Mouse (Mus musculus) megakaryocyte, adult 5-6 weeks (primary cell): ENCODE results near the gene Sdr39u1. TPM values are rescaled to one million over a fixed set of nuclear protein-coding genes. Genes with fewer than 3 reads are reported as not detected.

Experiments
- ATAC-seq: 2 replicates; pipeline ENCODE4 v1.8.0; 2016; ENCODE audit warnings: mild to moderate bottlenecking, inconsistent platforms; ENCODE audit not compliant: poor library complexity, severe bottlenecking
- total RNA-seq, 2 experiments: library from RNA; stranded (forward) in 1 of 2; stranded (reverse) in 1 of 2; fragments of 153-499, 151-499 nt in 1 of 2; fragments of 221-1000, 200-1000 nt in 1 of 2; gene quantifications; 2 replicates each; pipeline versions ENCODE4 v1.2.3 to v1.2.4; 2015 to 2017

Sdr39u1 gene
- total RNA-seq, 2 experiments from 2014 or later, result 0.99 to 1.9 TPM

DNA sequence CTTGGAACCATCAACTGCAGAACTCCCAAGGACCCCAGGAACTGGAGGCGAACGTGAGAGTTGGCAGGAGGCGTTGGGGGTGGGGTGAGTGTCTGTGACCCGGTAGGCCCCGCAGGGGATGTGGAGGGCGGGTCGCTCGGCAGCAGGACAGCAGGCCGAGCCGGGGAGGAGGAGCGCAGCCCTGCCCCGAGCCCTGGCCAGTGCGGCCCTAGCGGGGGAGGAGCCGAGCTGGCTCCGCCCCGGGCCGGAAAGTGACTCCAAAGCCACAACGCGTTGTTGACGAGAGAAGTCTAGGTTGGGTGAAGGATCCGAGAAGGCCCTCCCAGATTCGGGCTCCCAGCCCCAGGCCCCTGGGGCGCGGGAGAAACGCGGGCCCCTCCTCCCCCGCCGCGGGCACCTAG is 15.4 kb downstream of the Sdr39u1 start, which contains the start of gene Khnyn:
Gene Khnyn (plus strand): TSS at position 235 of the 401 bp plus-strand sequence.
- peak; percentile 84 for ATAC-seq

DNA sequence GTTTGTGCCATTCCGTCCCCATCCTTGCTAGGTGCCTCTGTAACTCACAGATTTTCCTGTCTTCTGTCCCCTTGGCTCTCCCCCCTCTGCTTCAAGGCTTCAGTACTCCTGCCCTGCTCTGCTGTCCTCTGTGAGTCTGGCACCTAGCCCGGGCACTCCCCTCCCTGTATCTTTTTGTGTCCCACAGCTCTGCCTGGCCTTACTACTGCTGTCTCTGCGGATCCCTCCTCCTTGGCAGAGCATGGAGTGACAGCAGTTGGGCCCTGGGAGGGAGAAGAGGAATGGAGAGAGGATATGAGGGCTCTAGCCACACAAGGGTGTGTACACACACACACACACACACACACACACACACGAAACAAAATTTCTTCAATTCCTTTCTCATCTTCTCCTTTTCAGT is 15.9 kb downstream of the Sdr39u1 start, which contains the start of gene Cbln3:
Gene Cbln3 (minus strand): TSS at position 227 of the 400 bp plus-strand sequence.
- ATAC-seq, result 0 out of 2 replicates have a peak, but pooled peaks have one; percentile 2

DNA sequence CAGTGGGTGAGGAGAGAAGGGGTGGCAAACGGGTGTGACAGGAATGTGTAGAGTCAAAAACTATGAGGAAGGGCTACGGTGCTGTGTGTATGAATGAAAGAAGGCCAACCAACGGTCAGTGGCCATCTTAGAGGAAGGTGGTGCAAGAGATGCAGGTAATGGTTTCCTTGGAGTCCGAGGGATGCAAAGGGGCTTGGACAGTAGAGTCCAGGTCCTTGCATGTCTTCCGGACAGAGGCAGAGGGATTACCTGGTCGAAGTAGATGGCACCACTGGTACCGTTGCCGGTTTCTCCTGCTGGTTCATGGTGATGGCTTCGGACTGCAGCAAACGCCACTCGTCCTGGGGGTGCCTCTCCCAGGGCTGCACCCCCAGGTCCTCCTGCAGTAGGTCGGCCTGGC is 16.4 kb downstream of the Sdr39u1 start:
- ATAC-seq, result no peak

DNA sequence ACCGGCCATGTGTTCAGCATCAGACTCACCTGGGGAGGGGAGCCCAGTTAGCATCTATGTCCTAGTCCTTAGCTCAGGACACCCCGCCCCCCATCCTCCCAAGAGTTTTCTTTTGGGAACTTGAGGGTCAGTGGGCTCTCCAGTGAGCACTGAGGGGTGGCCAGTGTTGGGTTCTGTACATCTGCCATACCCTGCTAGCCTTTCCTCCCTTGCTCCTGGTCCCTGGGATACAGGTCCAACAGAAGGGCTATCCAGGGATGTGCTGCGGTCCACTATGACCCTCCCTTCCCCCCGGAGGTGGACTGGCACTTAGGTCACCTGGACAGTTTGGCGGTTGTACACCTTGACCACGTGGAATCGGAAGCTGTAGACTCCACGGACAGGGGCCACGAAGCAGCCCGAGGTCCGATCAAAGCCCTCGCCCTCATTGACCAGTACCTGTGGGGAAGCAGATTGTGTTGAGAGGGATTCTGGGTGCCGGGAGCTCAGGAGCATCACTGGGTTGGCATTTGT is 16.9 kb downstream of the Sdr39u1 start:
- ATAC-seq, result no peak

DNA sequence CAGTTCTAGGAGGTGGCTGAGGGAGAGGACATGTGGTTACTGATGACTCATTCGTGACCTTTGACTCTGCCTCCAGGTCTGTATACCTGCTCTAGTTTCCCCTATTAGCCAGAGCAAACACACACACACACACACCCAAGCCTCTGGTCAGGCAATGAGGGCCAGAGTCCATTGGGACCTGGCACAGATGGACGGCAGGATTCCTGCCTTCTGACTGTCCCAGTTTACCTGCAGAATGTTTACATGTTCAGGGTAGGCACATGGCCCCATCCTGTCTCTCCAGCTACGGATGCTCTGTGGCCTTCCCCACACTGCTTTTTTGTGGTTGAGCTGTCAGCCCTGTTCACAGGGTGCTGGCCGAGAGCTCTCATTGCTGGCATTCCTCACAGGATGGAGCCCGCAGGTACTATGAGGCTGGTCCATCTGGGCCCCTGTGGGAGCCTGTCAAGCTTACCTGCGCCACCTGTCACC is 17.9 kb downstream of the Sdr39u1 start:
- ATAC-seq, result no peak

DNA sequence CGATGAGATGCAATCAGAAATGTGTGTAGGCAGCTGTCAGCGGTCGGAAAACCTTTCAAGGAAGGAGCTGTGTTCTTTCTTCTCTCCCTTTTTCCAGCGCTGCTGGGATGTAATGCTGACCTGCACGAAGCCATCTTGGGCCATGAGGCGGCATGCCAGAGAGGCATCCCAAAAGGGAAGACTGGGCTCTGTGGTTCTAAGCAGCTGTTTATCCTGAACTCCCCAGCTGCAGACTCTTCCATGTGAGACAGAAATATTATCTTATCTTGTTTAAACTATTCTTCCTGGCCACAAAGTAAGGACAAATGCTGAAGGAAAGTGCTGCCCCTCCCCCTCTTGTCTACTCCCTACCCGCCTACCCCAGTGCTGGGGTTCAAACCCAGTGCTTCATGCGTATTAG is 19.1 kb downstream of the Sdr39u1 start:
- ATAC-seq, result no peak

DNA sequence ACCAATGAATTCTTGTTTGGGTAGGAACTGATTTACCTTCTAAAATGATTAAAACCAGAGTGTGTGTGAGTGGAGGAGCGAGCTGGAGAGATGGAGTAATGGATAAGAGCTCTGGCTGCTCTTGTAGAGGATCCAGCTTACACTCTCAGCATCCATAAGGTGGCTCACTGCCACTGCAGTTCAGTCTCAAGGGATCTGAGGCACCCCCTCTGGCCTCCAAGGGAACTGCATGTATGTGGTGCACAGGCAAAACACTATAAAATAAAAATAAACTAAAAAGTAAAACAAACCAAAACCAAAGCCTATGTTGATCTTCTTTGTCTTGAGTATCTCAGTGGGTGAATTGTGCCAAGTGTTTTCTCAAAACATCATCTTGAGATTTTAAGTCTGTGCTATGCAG is 20.5 kb downstream of the Sdr39u1 start:
- peak; percentile 85 for ATAC-seq

DNA sequence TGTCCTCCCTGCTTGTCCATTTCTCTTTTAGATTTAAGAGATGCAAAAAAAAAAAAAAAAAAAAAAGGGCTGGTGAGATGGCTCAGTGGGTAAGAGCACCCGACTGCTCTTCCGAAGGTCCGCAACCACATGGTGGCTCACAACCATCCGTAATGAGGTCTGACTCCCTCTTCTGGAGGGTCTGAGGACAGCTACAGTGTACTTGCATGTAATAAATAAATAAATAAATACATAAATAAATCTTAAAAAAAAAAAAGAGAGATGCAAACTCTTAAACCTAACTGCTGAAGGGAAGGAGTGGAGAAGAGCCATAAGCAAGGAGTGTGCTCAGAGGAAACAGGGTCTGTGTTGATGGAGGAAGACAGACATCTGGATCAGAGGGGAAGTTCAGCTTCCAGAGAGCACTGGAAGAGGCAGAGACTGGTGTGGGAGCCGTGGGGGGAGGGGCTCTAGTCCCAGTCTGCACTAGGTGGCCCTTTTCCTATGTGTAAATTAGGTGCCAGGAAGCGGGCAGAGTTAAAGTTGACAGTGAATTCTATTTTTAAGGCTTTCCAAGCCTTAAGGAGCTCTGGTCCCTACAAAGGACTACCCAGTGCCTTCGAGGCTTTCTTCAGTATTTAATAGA is 21.7 kb downstream of the Sdr39u1 start:
- no peak for ATAC-seq

DNA sequence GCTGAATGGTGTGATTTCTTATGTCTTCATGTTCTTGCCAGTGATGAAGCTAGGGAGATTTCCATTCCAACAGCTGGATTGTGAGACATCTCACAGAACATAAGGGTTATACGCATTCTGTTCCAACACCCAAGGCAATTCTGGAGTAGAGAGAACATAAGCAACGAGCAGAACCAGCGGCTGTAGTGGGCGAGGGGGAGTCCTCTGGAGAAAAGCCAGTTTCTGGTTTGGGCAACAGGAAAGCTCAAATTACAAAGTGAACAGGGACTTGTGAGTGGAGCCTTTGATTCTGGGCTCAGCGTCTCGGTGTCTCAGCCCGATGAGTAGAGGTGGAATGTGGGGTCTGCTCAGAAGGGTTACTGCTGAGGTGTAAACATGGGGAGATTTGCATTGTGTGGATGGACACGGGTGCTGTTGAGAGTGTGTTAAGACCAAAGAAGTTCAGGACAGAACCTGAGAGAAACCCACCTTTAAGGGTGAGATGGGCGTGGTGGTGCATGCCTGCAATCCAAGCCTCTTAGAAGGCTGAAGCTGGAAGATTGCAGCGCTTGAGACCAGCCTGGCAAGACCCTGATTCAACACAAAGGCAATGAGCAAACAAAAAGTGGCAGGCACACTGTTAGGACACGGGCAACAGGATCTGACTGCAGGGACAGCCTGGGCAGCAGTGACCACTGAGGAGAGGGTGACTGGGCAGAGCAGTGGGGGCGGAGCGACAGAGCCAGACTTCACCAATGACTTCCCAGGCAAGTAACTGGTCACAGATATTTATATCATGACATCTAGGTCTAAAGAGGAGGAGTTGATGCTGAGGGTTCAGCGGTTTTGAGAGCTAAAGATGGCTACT is 22.4 kb downstream of the Sdr39u1 start:
- no peak for ATAC-seq

DNA sequence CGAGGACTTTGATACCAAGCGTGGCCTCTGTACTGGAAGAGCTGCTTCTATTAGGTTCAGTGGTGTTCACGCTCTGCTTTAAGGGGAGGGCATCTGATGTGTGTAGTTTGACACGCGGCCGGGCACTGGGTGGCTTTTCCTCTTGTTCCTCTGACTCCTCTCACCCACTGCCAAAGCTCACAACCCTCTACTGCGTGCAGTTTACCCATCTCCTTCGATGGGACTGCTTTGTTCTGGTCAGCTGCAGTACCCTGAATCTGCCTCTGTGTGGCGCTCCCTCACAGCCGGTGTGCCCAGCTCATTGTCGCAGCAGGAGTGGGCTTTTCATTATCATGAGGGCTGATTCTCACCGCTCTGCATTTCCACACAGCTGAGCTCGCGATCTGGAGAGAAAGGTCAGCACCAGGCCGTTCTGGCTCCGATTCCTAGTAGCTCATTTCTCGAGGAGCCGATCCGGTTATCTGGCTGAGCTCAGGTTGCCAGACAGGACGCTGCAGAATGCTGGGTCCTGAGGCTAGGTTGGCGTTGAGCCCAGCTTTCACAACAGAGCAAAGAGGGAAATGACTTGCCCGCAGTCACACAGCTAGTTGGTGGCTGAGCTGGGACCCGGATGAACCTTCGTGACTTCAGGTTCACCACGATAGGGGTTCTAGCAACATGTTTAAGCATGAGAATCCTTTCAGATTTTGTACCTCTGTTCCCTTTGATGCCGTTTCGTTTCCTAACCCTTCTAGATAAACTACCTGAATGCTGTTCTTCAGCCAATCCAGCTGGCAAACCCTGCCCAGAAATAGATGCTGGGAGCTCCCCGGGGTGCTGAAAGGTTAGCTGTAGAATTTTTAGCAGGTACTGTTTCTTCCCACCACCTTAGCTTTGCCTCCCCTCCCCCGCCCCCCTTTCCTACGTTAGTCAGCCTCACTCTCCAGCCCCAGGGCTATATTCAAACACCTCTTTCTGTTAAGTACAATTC is 26.1 kb downstream of the Sdr39u1 start:
- ATAC-seq, result peak; percentile 94

DNA sequence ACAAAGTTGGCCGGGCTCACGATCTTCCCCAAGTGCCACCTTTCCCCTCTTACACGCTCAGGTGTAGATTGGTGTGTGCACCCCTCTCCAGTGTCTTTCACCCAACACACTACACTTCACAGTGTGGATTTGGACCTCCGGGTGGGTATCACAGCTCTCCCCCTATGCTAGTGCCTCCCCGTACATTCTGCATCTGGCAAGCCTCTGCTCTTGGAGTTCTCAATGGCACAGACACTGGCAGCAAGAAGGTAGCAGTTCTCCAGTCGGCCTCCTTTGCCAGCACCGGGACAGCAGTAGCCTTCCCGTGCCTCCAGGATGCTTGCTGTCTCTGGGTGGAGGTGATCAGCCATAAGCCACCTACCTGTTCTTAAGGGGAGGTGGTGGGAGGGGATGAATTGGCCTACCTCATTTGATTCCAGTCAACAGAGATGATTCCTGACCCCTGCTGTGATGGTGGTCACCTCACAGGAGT is 26.8 kb downstream of the Sdr39u1 start:
- ATAC-seq, result no peak

DNA sequence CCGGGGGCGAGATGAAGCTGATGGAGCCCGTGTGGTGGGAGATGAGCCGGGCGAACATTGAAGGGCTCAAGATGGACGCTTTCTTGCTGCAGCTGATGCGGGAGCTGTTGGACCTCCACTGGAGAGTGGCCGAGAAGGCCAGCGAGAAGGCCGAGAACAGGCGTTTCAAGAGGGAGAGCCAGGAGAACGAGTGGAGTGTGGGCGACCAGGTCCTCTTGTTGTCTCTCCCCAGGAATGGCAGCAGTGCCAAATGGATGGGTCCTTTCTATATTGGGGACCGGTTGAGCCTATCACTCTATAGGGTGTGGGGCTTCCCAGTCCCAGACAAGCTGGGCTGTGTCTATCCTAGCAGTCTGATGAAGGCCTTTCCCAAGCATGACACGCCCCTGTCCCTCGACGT is 27.5 kb downstream of the Sdr39u1 start:
- ATAC-seq, result no peak

DNA sequence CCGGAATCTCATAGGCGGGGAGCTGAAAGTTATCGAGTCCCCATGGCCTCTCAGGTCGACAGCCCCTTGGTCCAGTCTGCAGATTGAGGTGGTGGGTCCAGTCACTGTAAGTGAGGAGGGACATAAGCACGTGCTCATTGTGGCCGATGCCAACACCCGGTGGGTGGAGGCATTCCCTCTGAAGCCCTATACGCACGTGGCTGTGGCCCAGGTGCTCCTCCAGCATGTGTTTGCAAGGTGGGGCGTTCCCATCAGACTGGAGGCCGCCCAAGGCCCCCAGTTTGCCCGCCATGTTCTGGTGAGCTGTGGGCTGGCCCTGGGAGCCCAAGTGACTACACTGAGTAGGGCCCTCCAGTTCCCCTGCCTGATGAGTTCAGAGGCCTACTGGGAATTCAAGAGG is 28.1 kb downstream of the Sdr39u1 start:
- ATAC-seq, result no peak

DNA sequence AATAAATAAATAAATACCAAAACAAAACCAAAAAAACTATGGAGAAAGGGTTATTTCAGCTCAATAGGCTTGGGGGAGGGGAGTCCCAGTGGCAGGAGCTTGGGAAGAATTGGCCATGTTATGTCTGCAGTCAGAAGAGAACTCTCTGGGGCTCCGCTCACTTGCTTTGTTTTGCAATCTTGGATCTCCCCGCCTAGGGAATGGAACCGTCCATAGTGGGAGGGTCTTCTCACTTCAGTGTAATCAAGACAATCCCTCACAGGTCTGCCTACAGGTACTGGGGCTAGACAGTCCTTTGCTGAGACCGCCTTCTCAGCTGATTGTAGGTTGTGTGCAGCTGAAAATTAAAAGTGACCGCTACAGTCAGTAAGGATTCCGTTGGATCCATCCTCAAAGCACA is 30.6 kb downstream of the Sdr39u1 start:
- no peak for ATAC-seq

DNA sequence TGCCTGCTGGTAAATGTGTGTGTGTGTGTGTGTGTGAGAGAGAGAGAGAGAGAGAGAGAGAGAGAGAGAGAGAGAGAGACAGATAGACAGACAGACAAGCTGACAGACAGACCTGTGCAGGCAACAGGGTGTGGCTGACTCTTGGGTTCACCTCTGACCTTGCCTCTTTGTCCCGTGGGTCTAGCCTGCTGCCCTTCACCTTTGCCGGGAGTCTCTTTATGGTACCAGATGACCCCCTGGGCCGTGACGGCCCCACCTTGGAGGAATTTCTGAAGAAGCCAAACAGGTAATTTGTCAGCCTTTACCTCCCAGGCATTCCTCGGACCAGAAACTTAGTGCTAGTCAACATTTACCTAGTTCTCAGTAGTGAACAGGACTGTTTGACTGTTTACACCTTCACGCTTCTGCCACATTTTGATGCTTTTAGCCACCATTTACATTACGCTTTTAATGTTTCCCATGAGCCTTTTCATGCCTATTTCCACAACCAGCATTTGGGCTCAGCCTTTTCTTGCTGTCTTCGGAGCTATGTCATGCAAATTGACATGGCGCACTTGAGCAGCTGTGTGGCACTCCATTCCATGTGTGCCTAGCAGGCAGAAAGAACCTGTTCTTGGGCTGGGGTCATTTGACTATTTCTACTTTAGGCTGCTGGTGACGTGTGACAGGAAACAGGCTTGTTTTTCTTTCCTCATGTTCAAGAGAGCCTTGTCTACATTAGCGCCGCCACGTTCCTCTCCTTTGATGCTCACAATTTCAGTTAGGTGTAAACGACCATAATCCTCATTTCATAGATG is 31.7 kb downstream of the Sdr39u1 start:
- no peak for ATAC-seq

DNA sequence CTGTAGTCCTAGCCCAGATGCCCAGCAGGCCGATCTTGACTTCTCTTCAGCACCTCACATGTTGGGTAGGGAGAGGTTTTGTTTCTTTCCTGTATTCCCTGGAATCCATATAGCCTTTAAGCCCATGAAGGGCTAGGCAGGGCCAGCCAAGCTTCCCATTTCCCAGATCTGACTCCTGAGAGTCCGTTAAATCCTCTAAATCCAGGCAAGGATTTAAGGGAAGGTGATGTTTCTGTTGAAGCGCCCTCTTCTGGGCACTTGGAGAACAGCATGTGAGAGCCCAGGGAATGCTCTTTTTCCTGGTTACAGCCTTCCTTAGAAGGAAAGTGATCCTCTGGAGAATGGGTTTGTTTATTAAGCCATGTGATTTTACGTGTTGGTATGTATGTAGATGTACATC is 33.1 kb downstream of the Sdr39u1 start:
- 0 out of 2 replicates have a peak, but pooled peaks have one; percentile 34 for ATAC-seq

DNA sequence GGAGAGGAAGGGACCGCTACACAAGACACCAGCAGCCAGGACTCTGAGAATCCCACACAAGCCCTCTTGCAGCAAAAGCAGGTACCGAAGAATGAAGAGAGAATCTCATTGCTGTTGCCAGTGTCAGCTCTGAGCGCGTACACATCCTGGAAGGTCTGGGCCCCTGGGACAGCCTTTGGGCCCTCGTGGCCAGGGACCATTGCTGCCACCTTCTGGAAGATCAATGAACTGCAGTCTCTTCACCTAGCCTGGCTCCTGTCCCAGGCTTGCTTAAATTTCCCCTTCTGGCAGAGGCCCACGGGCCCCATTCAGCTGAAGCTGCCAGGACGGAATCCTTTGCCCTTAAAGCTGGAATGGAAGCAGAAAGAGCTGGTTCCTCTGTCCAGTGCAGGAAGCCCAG is 36.3 kb downstream of the Sdr39u1 start:
- peak; percentile 93 for ATAC-seq

DNA sequence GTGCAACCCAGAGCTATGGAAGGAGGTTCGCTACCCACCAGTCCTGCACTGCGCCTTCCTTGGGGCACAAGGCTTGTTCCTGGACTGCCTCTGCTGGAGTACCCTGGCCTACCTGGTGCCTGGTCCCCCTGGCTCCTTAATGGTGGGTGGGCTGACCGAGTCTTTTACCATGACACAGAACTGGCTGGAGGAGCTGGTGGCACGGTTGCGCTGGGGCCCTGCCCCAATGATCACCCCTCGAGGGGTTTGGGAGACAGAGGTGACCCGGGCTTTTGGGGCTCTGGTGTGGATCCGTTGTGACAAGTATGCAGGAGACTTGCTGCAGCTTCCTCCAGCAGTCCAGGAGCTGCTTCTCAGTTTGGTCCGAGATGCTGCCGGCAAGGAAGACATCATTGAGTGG is 37.1 kb downstream of the Sdr39u1 start:
- ATAC-seq, result no peak

DNA sequence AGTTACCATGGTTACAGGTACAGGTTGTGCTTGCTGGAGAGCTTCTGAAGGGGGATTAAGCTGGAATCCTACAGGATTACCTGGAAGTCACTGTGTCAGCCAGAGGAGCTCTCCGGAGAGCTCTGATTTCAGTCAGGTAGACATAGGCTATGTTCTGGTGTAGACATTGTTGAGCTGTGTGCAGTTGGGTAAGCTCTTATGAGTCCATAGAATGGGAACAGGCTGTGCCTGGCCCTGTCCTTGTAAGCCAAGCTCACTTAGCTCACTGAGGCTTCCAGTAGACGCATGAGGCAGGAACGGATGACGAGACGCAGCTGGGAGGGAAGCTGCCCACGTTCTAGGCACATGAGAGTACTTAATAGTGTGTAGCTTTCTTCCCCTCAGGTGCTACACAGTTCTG is 37.9 kb downstream of the Sdr39u1 start:
- no peak for ATAC-seq

DNA sequence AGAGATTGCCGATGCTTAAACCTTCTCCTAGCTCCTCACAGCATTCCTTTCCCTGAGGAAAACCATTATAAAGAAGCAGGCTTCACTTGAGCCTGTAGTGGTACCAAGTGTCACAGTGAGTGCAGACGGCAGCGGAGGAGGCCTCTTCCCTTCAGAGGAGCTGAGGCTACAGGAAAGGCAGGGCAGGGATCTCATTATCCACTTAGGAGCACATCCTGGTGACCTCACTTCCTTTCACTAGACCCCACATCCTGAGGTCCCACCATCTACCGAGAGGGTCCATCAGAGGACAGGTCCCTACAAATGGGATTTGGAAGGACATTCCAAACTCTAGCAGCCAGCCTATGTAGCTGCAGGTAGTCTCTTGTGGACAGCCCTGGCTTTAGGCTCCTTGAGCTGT is 42.5 kb downstream of the Sdr39u1 start:
- ATAC-seq, result no peak
